Mouse (Mus musculus) neural tube, embryonic 11.5 days (tissue): ENCODE measurements around the gene AC134908.4. TPM values are rescaled to one million over a fixed set of nuclear protein-coding genes. Genes with fewer than 3 reads are reported as not detected.
"Not testable (repeated sequence)": the region's sequence is repeated elsewhere in the genome, so short reads cannot be mapped to it uniquely, and the experiment has no call there.

Source experiments
- ATAC-seq: fragments of 200-750 bp; cut with Nextera tagmentation; 2 replicates; pipeline ENCODE4 v1.8.0; 2017; ENCODE audit warnings: moderate number of reproducible peaks, mild to moderate bottlenecking, moderate TSS enrichment, moderate library complexity; ENCODE audit not compliant: insufficient read depth, low FRiP score, low TSS enrichment
- DNase-seq: peaks from one replicate; pipeline ENCODE4 v3.0.0-alpha.2; 2015; ENCODE audit warnings: low spot score
- H3K27ac ChIP-seq: fragments of 300-500 bp; sonication (generic); 2 replicates; pipeline ENCODE4 v1.5.1; 2014; ENCODE audit warnings: low read depth, mild to moderate bottlenecking, low read length
- H3K27me3 ChIP-seq: fragments of 300-500 bp; sonication (generic); 2 replicates; pipeline ENCODE4 v1.6.1; 2014; ENCODE audit warnings: mild to moderate bottlenecking, low read length, mixed read lengths; ENCODE audit not compliant: control insufficient read depth, insufficient read depth
- H3K36me3 ChIP-seq: fragments of 300-500 bp; sonication (generic); 2 replicates; pipeline ENCODE4 v1.6.1; 2014; ENCODE audit warnings: mild to moderate bottlenecking, low read length, moderate library complexity, mixed read lengths; ENCODE audit not compliant: control insufficient read depth, insufficient read depth
- H3K4me1 ChIP-seq: fragments of 300-500 bp; sonication (generic); 2 replicates; pipeline ENCODE4 v1.6.1; 2014; ENCODE audit warnings: low read length, mixed read lengths; ENCODE audit not compliant: control insufficient read depth, insufficient read depth
- H3K4me2 ChIP-seq: fragments of 300-500 bp; sonication (generic); 2 replicates; pipeline ENCODE4 v1.6.1; 2014; ENCODE audit warnings: low read depth, mild to moderate bottlenecking, moderate library complexity
- H3K4me3 ChIP-seq: fragments of 300-500 bp; sonication (generic); 2 replicates; pipeline ENCODE4 v1.5.1; 2014; ENCODE audit warnings: low read depth, low read length
- H3K9ac ChIP-seq: fragments of 300-500 bp; sonication (generic); 2 replicates; pipeline ENCODE4 v1.6.1; 2014; ENCODE audit warnings: mild to moderate bottlenecking, low read length
- H3K9me3 ChIP-seq: fragments of 300-500 bp; sonication (generic); 2 replicates; pipeline ENCODE4 v1.6.1; 2016; ENCODE audit warnings: low read length; ENCODE audit not compliant: control insufficient read depth
- WGBS: fragments of 180-500 bp; shearing (Covaris S2); extraction: QIAGEN DNeasy Blood & Tissue Kit; methylation state at CpG from one replicate; pipeline ENCODE4 v1.1.7; 2014; 5-methylcytosine and 5-hydroxymethylcytosine counted together
- microRNA-seq: library from miRNA; unstranded; fragments of <30 nt; microRNA quantifications from one replicate; pipeline ENCODE4, GENCODE M21; 2016
- polyA plus RNA-seq: library from polyadenylated mRNA; unstranded; fragments of >200 nt; fragmentation: Nextera tagmentation; extraction: Ambion mirVana; gene quantifications from 2 replicates; pipeline ENCODE4 v1.2.1, GENCODE M21; 2014

The AC134908.4 gene
- polyA plus RNA-seq, 1 experiment from 2014 or later: 0.78 TPM

DNA sequence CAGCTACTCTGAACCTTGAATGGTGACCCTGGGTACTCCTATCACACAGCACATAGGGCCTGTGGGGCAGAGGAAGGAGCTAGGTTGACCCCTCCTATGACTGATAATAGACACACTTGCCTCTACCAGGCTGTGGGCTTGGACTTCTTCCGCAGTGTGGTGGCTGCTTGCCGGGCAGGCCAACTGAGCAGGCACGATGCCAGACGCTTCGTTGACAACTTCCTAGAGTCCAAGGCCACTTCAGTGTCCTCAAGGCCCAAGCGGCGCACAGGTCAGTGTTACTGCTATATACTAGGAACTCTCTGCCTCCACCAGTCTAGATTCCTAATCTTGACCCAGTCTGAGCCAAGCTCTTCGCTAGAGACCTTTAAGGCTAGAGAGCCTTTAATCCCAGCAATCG lies 51.6 kb downstream of the AC134908.4 start:
- Histone ChIP-seq H3K4me2 (no peak overlapping the region), H3K27ac (no peak overlapping the region), H3K4me1 (no peaks in the 10 kb centered on the region), H3K27me3 (no peaks in the 10 kb centered on the region), H3K4me3 (no peak overlapping the region), H3K9me3 (no peaks in the 10 kb centered on the region), H3K36me3 (no peaks in the 10 kb centered on the region), H3K9ac (no peak overlapping the region)
- DNase-seq (no peak), ATAC-seq (no peak)
- 96% methylated on average over 9 of the region's 9 CpGs for WGBS

DNA sequence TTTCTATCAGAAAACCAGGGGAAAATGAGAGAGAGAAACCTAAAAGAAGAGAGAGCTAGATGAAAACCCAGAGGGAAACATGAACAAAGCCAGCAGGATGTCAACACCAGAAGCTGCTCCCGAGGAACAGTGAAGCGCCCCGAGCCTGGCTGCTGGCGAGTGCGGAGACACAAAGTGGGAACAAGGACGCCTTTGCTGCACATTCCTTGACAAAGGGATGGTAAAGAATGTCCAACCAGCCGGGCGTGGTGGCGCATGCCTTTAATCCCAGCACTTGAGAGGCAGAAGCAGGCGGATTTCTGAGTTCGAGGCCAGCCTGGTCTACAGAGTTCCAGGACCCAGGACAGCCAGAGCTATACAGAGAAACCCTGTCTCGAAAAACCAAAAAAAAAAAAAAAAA lies 54.0 kb downstream of the AC134908.4 start:
- WGBS: 78% methylated on average over 12 of the region's 12 CpGs
- not testable (repeated sequence) for H3K9me3 ChIP-seq, H3K27me3 ChIP-seq, H3K4me1 ChIP-seq, DNase-seq, H3K4me3 ChIP-seq, H3K27ac ChIP-seq, H3K9ac ChIP-seq, H3K4me2 ChIP-seq, ATAC-seq, H3K36me3 ChIP-seq

Small RNA genes lying within 50 kb of the gene (microRNA-seq; reads per million reads assigned to microRNA genes)
- gene Gm25083 (not detected), gene Mir3082 (not detected), gene Mir6966 (not detected)

Other genes with a start within 250 kb of the AC134908.4 start
- 6.5 and 9.1 TPM in 2 replicates for gene Sox8, start 225.0 kb downstream of the AC134908.4 start, polyA plus RNA-seq
- 23.6 and 23.9 TPM in 2 replicates for gene Lmf1, start 216.6 kb downstream of the AC134908.4 start, polyA plus RNA-seq
- 2.8 and 3.3 TPM in 2 replicates for gene Gng13, start 78.5 kb downstream of the AC134908.4 start, polyA plus RNA-seq
- 20.3 and 22.5 TPM in 2 replicates for gene Chtf18, start 68.2 kb downstream of the AC134908.4 start, polyA plus RNA-seq
- gene Rpusd1, start 68.0 kb downstream of the AC134908.4 start, polyA plus RNA-seq: 21.5 and 22.9 TPM in 2 replicates
- 0.13 TPM in 1 of 2 replicates, not detected in the other for gene Mslnl, start 59.6 kb downstream of the AC134908.4 start, polyA plus RNA-seq
- gene Msln, start 41.3 kb downstream of the AC134908.4 start, polyA plus RNA-seq: 0.42 TPM in 1 of 2 replicates, not detected in the other
- gene Narfl, start 21.9 kb downstream of the AC134908.4 start, polyA plus RNA-seq: 22.9 and 27.8 TPM in 2 replicates
- 74.6 and 77.3 TPM in 2 replicates for gene Haghl, start 10.0 kb downstream of the AC134908.4 start, polyA plus RNA-seq
- 0.15 and 0.34 TPM in 2 replicates for gene Ccdc78, start 9.1 kb downstream of the AC134908.4 start, polyA plus RNA-seq
- gene Fam173a, start 2.8 kb downstream of the AC134908.4 start, polyA plus RNA-seq: 65.7 and 66.6 TPM in 2 replicates
- 29.4 and 38.8 TPM in 2 replicates for gene Metrn, start 1.5 kb upstream of the AC134908.4 start, polyA plus RNA-seq
- 13.2 and 14.7 TPM in 2 replicates for gene Fbxl16, start 13.4 kb upstream of the AC134908.4 start, polyA plus RNA-seq
- gene Wdr24, start 28.0 kb upstream of the AC134908.4 start, polyA plus RNA-seq: 29.2 and 31.8 TPM in 2 replicates
- 52.1 and 55.6 TPM in 2 replicates for gene Jmjd8, start 33.2 kb upstream of the AC134908.4 start, polyA plus RNA-seq
- 327 and 334 TPM in 2 replicates for gene Stub1, start 37.7 kb upstream of the AC134908.4 start, polyA plus RNA-seq
- gene Rhbdl1, start 41.6 kb upstream of the AC134908.4 start, polyA plus RNA-seq: 4.3 and 4.4 TPM in 2 replicates
- 1.2 and 2.9 TPM in 2 replicates for gene Gm20683, start 46.1 kb upstream of the AC134908.4 start, polyA plus RNA-seq
- gene Rhot2, start 49.2 kb upstream of the AC134908.4 start, polyA plus RNA-seq: 8.6 and 10.5 TPM in 2 replicates
- 17.8 and 20.3 TPM in 2 replicates for gene Wdr90, start 65.8 kb upstream of the AC134908.4 start, polyA plus RNA-seq
- gene Mcrip2, start 73.1 kb upstream of the AC134908.4 start, polyA plus RNA-seq: 8.2 and 8.7 TPM in 2 replicates
- gene Mettl26, start 79.4 kb upstream of the AC134908.4 start, polyA plus RNA-seq: 57.8 and 58.8 TPM in 2 replicates
- gene Wfikkn1, start 85.2 kb upstream of the AC134908.4 start, polyA plus RNA-seq: 1.2 and 1.7 TPM in 2 replicates
- gene Rab40c, start 124.1 kb upstream of the AC134908.4 start, polyA plus RNA-seq: 23.6 and 25.9 TPM in 2 replicates
- 51.6 and 60.9 TPM in 2 replicates for gene Pigq, start 149.3 kb upstream of the AC134908.4 start, polyA plus RNA-seq
- 0.11 and 0.38 TPM in 2 replicates for gene Nhlrc4, start 149.3 kb upstream of the AC134908.4 start, polyA plus RNA-seq
- gene A930017K11Rik, start 156.9 kb upstream of the AC134908.4 start, polyA plus RNA-seq: not detected in 2 replicates
- gene Capn15, start 190.1 kb upstream of the AC134908.4 start, polyA plus RNA-seq: 21.0 and 23.3 TPM in 2 replicates